8 mouse cellular contexts compared by ENCODE assay signal in genomic region chr3:158210026-158210425, GRCm38 (mm10).
DNase-seq lines count a peak whose midpoint lies in the region; ATAC-seq and TF ChIP-seq lines count a peak whose summit lies in the region.

No protein-coding gene starts in this region.

- no peaks in the 10 kb centered on the region for H3K4me1 ChIP-seq in G1E (ENCODE audit: insufficient read depth, low read depth, low read length)
- H3K4me1 ChIP-seq in hindbrain, postnatal 0 days (ENCODE audit: insufficient read depth, low read length), result no peaks in the 10 kb centered on the region
- no peaks in the 10 kb centered on the region for H3K4me1 ChIP-seq in limb, embryonic 11.5 days (ENCODE audit: control insufficient read depth, insufficient read depth, low read length)

- 16% methylated on average over 2 of the region's 2 CpGs for WGBS in hindbrain, postnatal 0 days
- WGBS in limb, embryonic 11.5 days, result 11% methylated on average over 2 of the region's 2 CpGs

- no peak overlapping the region for H3K27ac ChIP-seq in gastrocnemius, adult 2 months
- no peak overlapping the region for H3K27ac ChIP-seq in hindbrain, postnatal 0 days
- H3K27ac ChIP-seq in limb, embryonic 11.5 days (replicated peaks; ENCODE audit: low read depth, low read length), result no peak overlapping the region

- peak; percentile 12; the same call in 1 of the 2 replicates for TF ChIP-seq CTCF in gastrocnemius, adult 2 months (IDR thresholded peaks at IDR 0.05)
- TF ChIP-seq CTCF in G1E (IDR thresholded peaks at IDR 0.05; ENCODE audit: low read depth, low read length), result peak; percentile 25; the same call in 1 of the 2 replicates
- TF ChIP-seq CTCF in hindbrain, postnatal 0 days (IDR thresholded peaks at IDR 0.05; ENCODE audit: low read depth), result peak; percentile 75

- no peak overlapping the region for H3K4me2 ChIP-seq in hindbrain, postnatal 0 days (ENCODE audit: low read depth, low read length)
- H3K4me2 ChIP-seq in limb, embryonic 11.5 days (ENCODE audit: low read depth, severe bottlenecking), result no peak overlapping the region

- no peak for DNase-seq in gastrocnemius, adult 2 months
- no peak for DNase-seq in gastrocnemius, adult 8-10 months (ENCODE audit: low spot score in 2 of 2)
- no peak for DNase-seq in G1E (ENCODE audit: low spot score)
- DNase-seq in embryo, embryonic 10.5 days (ENCODE audit: low spot score), result peak; percentile 76
- peak; percentile 68 for DNase-seq in hindbrain, postnatal 0 days (ENCODE audit: low spot score)
- peak; percentile 60 for DNase-seq in limb, embryonic 11.5 days (ENCODE audit: low spot score)
- DNase-seq in right cerebral cortex, adult 2 months (ENCODE audit: low spot score in 2 of 2), result peak; percentile 58 to 59
- DNase-seq in thymus, postnatal 10 days (ENCODE audit: low spot score in 2 of 2), result no peak

- H3K27me3 ChIP-seq in G1E (ENCODE audit: insufficient read depth, low read length), result no peaks in the 10 kb centered on the region
- H3K27me3 ChIP-seq in hindbrain, postnatal 0 days (ENCODE audit: insufficient read depth, low read length), result no peaks in the 10 kb centered on the region
- no peaks in the 10 kb centered on the region for H3K27me3 ChIP-seq in limb, embryonic 11.5 days (ENCODE audit: control insufficient read depth, insufficient read depth, low read length)

- no peaks in the 10 kb centered on the region for H3K36me3 ChIP-seq in G1E (replicated peaks)
- no peaks in the 10 kb centered on the region for H3K36me3 ChIP-seq in hindbrain, postnatal 0 days (ENCODE audit: insufficient read depth, low read length)
- no peaks in the 10 kb centered on the region for H3K36me3 ChIP-seq in limb, embryonic 11.5 days (ENCODE audit: control insufficient read depth, insufficient read depth, low read length)

- H3K9me3 ChIP-seq in G1E (replicated peaks), result no peaks in the 10 kb centered on the region
- H3K9me3 ChIP-seq in hindbrain, postnatal 0 days (ENCODE audit: low read length), result no peaks in the 10 kb centered on the region
- H3K9me3 ChIP-seq in limb, embryonic 11.5 days (ENCODE audit: control insufficient read depth, low read length), result no peaks in the 10 kb centered on the region

- ATAC-seq in G1E (ENCODE audit: extremely low read depth, insufficient number of reproducible peaks, low FRiP score, poor library complexity, severe bottlenecking), result peak; percentile 45; the same call in 1 of the 2 replicates
- peak; percentile 84 for ATAC-seq in hindbrain, postnatal 0 days
- ATAC-seq in limb, embryonic 11.5 days (ENCODE audit: insufficient number of reproducible peaks, low FRiP score, low TSS enrichment, low read depth), result no peak

- H3K4me3 ChIP-seq in gastrocnemius, adult 2 months, result no peak overlapping the region
- no peak overlapping the region for H3K4me3 ChIP-seq in G1E (ENCODE audit: low read depth, low read length)
- no peak overlapping the region for H3K4me3 ChIP-seq in hindbrain, postnatal 0 days (ENCODE audit: low read length)
- H3K4me3 ChIP-seq in limb, embryonic 11.5 days (ENCODE audit: low read depth, low read length), result no peak overlapping the region

- intact Hi-C loops in gastrocnemius, adult 2 months (cut with DNase I), result no loop called here

- H3K9ac ChIP-seq in hindbrain, postnatal 0 days (replicated peaks; ENCODE audit: low read length), result no peak overlapping the region
- H3K9ac ChIP-seq in limb, embryonic 11.5 days (ENCODE audit: low read length), result no peak overlapping the region

Comparison
In these comparisons a context has a peak if more than half of its experiments do, and no peak if none do; other contexts are left out.
1. DNase-seq: peak in embryo, embryonic 10.5 days (single experiment), hindbrain, postnatal 0 days (single experiment), limb, embryonic 11.5 days (single experiment) and right cerebral cortex, adult 2 months (2 of 2); none in gastrocnemius, adult 2 months (single experiment), gastrocnemius, adult 8-10 months (0 of 2), G1E (single experiment) and thymus, postnatal 10 days (0 of 2).
2. CTCF ChIP-seq: peak in every context shown above with its lines; median percentile 75 in hindbrain, postnatal 0 days; 25 in G1E; 12 in gastrocnemius, adult 2 months.